Mouse (Mus musculus) limb, embryonic 10.5 days (tissue): ENCODE results near the gene Zbtb4. TPM values are rescaled to one million over a fixed set of nuclear protein-coding genes. Genes with fewer than 3 reads are reported as not detected.

Experiments used
- DNase-seq: peaks from one replicate; pipeline ENCODE4 v3.0.0-alpha.2; 2017; ENCODE audit warnings: low spot score
- H3K27ac ChIP-seq: fragments of 300-500 bp; sonication (generic); 2 replicates; pipeline ENCODE4 v1.5.1; 2016; ENCODE audit warnings: mild to moderate bottlenecking
- H3K27me3 ChIP-seq: fragments of 300-500 bp; sonication (generic); 2 replicates; pipeline ENCODE4 v1.6.1; 2016; ENCODE audit warnings: low read depth, mild to moderate bottlenecking; ENCODE audit not compliant: poor library complexity, severe bottlenecking
- H3K36me3 ChIP-seq: fragments of 300-500 bp; sonication (generic); 2 replicates; pipeline ENCODE4 v1.6.1; 2016; ENCODE audit warnings: mild to moderate bottlenecking, moderate library complexity
- H3K4me1 ChIP-seq: fragments of 300-500 bp; sonication (generic); 2 replicates; pipeline ENCODE4 v1.6.1; 2016
- H3K4me3 ChIP-seq: fragments of 300-500 bp; sonication (generic); 2 replicates; pipeline ENCODE4 v1.5.1; 2016; ENCODE audit warnings: mild to moderate bottlenecking, moderate library complexity
- H3K9me3 ChIP-seq: fragments of 300-500 bp; sonication (generic); replicated peaks from 2 replicates; pipeline ENCODE4 v1.6.1; 2016; ENCODE audit warnings: mild to moderate bottlenecking
- WGBS: fragments of 180-500 bp; shearing (Covaris S2); methylation state at CpG from one replicate; pipeline ENCODE4 v1.1.7; 2016; 5-methylcytosine and 5-hydroxymethylcytosine counted together
- polyA plus RNA-seq: library from polyadenylated mRNA; unstranded; fragments of >200 nt; fragmentation: Nextera tagmentation; extraction: Ambion mirVana; gene quantifications from 2 replicates; pipeline ENCODE4 v1.2.1, GENCODE M21; 2016

Gene Zbtb4
- polyA plus RNA-seq, 1 experiment from 2014 or later, result 0.59 TPM

DNA sequence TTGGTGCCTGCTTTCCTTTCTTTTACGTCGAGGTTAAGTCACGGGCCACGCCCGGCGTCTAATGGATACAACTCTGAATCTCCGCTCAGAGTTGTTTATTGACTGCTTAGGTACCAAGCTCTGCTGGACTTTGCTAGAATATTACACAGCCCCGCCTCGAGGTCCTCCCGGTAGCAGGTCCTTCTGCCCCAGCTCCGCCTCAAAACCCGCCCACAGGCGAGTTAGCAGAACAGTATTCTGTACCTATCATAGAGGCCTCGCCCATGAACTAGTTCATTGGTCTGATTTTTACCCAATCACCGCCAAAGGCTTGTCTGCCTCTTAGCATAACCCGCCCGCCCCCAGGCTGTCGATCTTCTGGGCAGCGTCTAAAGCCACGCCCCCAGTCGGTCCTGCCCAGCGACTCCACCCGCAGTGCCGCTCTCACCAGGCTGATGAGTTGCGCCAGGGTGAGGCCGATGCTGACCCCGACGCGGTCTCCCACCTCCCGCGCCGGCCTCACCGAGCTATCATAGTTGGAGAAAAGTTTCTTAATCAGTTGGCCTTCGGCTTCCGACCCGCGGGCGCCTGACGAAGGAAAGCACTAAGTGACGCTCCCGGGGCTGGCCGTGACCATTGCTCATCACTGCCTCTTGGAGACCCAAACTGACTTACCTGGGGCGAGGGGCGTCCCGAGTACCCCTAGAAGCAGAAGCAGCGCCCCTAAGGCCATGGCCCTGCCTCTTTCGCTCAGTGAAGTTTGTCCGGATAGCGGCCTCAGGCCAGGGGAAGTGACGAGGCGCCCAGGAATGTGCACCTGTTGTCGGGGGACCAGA lies 29.7 kb downstream of the Zbtb4 start, which contains the start of gene Chrnb1:
Gene Chrnb1, minus strand, starts transcription at position 776 of the 815 bp plus-strand sequence.
- H3K36me3 ChIP-seq, result no peaks in the 10 kb centered on the region
- H3K27ac ChIP-seq, result peak within 1 kb of the TSS; percentile 72
- peaks cover 28% of the 10 kb centered on the region for H3K4me1 ChIP-seq
- DNase-seq, result peak; percentile 88
- peak within 1 kb of the TSS; percentile 59 for H3K4me3 ChIP-seq
- no peaks in the 10 kb centered on the region for H3K9me3 ChIP-seq
- H3K27me3 ChIP-seq, result peaks cover 82% of the 10 kb centered on the region
- 2% methylated on average over 52 of the region's 52 CpGs for WGBS

DNA sequence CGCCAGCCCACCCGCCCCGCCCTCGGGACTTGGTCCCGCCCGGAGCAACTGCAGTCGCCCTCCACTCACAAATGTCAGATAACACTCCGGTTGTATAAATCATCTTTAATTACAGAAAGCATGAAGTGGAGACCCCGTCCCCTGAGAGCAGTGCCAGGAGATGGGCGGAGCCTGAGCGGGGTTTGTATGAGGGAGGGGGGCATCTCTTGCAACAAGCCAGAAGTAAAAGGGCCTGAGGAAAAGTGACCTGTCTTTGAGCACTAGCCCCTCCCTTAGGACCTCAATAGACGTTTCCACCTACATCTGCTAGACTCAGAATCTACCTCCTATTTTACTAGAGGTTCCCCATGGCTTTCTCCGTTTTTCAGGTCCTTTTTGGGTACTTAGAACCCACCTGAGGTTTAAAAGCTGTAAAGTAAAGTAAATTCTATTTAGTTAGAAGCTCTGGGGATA lies 30.3 kb downstream of the Zbtb4 start:
- Histone ChIP-seq H3K27ac (no peak overlapping the region), H3K9me3 (no peaks in the 10 kb centered on the region), H3K36me3 (no peaks in the 10 kb centered on the region), H3K27me3 (peaks cover 88% of the 10 kb centered on the region), H3K4me3 (peak overlapping the region; percentile 59), H3K4me1 (peaks cover 35% of the 10 kb centered on the region)
- DNase-seq, result no peak
- WGBS, result 2% methylated on average over 13 of the region's 13 CpGs

DNA sequence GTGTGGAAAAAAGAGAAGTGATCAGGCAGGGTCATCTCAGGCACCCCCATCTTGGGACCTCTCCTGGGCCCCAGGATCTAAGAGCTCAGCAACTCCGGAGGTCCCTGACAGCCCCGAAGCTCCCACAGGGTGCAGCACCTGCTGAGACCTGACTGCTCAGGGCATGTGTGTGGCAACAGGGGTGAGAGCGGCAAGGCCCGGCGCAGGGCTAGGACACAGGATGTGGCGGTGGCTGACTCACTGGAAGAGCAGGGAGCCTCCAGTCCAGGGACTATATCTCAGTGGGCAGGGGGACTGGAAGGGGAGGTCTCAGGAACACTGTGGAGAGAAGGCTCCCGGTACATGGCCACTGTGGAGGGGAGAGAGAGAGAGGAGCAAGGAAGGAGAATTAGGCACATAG lies 32.2 kb downstream of the Zbtb4 start:
- peaks cover 51% of the 10 kb centered on the region for H3K4me1 ChIP-seq
- no peak for DNase-seq
- no peaks in the 10 kb centered on the region for H3K36me3 ChIP-seq
- no peak overlapping the region for H3K27ac ChIP-seq
- H3K27me3 ChIP-seq, result peaks cover 100% of the 10 kb centered on the region
- H3K9me3 ChIP-seq, result no peaks in the 10 kb centered on the region
- 78% methylated on average over 7 of the region's 7 CpGs for WGBS
- H3K4me3 ChIP-seq, result no peak overlapping the region

DNA sequence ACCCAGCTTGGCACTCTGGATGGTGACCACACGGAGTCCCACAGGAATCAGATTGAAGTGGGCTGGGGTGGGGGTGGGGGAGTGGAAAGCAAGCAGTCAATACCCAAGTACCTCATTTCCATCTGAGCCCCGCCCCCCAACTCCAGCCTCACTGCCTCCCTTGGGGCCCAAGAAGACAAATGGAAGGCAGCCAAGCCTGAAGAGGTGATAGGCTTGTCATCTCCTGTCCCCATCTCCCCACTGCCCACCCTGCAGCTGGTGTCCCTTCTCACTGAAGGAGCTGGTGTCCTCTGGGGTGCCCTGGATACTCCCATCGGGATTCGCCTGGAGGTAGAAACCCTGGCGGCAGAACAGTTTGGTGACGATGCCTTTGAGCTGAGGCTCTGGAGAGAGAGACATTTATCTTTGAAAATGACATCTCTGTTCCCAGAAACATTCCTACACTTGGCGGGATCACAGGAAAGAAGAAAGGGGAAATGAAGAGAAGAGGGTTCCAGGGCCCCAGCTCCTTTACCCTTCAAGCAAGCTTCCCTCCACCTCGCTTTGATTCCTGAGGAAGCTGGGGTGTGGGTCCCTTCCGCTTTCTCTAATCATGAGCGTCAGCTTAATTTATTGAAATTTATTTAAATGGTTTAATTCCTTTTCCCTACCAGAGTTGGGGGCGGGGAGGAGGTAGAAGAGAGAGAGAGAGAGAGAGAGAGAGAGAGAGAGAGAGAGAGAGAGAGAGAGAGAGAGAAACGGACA lies 33.9 kb downstream of the Zbtb4 start:
- no peak for DNase-seq
- Histone ChIP-seq H3K4me3 (peak overlapping the region; percentile 62), H3K27ac (no peak overlapping the region; the same call in 1 of the 2 replicates), H3K27me3 (peaks cover 100% of the 10 kb centered on the region), H3K4me1 (peaks cover 68% of the 10 kb centered on the region), H3K36me3 (no peaks in the 10 kb centered on the region), H3K9me3 (no peaks in the 10 kb centered on the region)
- 24% methylated on average over 12 of the region's 12 CpGs for WGBS

DNA sequence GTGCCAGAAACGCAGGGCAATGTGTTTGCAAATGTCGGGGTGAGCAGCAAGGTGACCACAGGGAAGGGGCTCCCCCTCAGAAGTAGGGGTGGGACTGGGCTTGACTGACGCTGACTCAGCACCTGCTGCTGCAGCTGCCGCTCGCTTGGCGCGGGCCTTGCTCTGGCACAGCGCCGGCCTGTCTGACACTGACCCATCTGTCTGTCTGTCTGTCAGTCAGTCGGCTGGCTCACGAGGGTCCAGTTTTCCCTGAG lies 34.4 kb downstream of the Zbtb4 start:
- no peak for DNase-seq
- Histone ChIP-seq H3K4me3 (peak overlapping the region; percentile 62), H3K27ac (peak overlapping the region; percentile 83), H3K4me1 (peaks cover 73% of the 10 kb centered on the region), H3K27me3 (peaks cover 100% of the 10 kb centered on the region), H3K9me3 (no peaks in the 10 kb centered on the region), H3K36me3 (no peaks in the 10 kb centered on the region)
- WGBS, result 2% methylated on average over 11 of the region's 11 CpGs

DNA sequence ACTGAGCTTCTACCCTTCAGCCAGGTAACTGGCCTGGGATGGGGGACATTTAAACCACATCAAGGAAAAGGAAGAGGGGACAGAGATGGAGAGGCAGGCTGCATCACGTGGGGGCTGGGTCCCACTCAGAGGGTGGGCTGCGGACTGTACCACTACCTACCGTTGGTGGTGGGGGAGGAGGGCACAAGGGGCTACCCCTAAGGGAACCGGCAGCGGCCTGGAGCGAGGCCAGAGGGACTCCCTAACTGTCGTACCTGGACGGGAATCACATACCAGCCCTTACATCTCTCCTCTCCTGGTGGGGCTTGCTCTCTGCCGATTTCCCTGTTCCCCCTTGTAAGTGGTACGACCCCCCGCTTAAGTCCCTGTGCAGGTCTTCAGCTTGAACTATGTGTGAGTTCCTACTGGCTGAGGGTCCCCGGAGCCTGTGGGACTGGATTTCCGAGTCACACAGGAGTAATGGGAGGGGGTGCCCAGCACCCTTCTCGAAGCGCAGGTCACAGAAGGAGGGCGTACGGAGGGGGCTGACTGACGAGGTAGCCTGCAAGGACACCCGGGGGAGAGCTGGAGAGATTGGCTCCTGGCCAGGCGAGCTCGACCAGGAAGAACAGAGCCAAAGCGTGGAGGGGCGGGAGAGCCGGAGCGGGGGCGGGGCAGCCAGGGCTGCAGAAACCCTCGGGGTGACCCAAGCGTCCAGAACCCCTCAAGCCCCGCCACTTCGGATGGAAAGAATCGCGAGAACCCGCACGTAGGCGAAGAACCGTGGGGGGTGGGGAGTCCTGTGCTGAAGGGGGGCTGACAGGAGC lies 34.9 kb downstream of the Zbtb4 start:
- Histone ChIP-seq H3K27me3 (peaks cover 100% of the 10 kb centered on the region), H3K4me3 (peak overlapping the region; percentile 62), H3K27ac (peak overlapping the region; percentile 83), H3K9me3 (no peaks in the 10 kb centered on the region), H3K36me3 (no peaks in the 10 kb centered on the region), H3K4me1 (peaks cover 70% of the 10 kb centered on the region)
- WGBS, result under 1% methylated on average over 36 of the region's 36 CpGs
- peak; percentile 85 for DNase-seq

DNA sequence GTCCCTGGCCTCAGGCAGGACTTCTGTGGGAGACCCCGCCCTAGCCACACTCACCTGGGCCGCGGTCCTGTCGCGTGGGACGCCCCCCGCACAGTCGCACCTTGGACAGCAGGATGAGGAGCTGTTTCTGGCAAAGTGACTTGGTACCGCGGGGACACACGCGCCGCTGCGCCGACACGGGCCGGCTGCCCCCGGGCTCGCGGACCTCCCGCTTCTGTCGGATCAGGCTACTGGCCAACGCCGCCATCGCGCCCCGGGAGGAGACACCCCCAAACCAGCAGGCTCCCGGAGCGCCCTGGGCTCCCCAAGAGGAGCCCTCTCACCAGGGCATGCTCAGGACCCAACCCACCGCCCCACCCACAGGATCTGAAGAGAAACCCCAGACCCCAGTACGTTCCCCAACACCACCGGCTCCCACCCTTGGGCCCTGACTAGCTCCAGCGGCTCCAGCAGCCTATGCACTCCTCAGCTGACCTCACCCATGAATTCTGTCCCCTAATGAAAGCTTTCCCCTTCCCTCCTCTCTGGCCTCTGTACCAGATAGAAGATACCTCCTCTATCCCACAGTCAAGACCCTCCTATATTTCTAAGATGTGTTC lies 35.8 kb downstream of the Zbtb4 start, which contains the start of gene Fgf11:
Gene Fgf11, minus strand, starts transcription at position 479 of the 599 bp plus-strand sequence.
- H3K4me3 ChIP-seq, result peak within 1 kb of the TSS; percentile 62
- DNase-seq, result peak; percentile 50
- no peaks in the 10 kb centered on the region for H3K36me3 ChIP-seq
- H3K9me3 ChIP-seq, result no peaks in the 10 kb centered on the region
- H3K27me3 ChIP-seq, result peaks cover 100% of the 10 kb centered on the region
- 2% methylated on average over 33 of the region's 33 CpGs for WGBS
- H3K27ac ChIP-seq, result peak within 1 kb of the TSS; percentile 83
- peaks cover 62% of the 10 kb centered on the region for H3K4me1 ChIP-seq

DNA sequence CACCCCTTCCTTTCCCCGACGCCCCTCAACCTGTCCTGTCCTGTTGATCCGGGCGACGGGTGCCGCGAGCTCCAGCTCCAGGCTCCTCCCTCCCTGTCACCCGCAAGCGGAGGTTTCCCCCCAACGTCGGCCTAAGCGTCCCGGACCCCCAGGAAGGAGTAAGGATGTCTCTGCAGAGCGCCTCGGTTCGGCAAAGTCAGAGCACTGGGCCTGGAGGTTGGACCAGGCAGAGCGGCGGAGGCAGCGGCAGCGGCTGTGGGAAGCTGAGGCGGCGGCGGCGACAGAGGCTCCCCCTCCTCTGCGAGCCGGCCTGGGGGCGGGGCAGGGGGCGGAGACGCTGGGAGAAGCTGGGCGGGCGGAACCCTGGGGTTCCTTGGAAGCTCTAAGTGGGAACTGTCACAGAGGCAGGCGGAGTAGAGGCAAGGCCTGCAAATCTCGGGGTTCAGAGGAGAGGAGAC lies 37.0 kb downstream of the Zbtb4 start:
- Histone ChIP-seq H3K9me3 (no peaks in the 10 kb centered on the region), H3K27me3 (peaks cover 100% of the 10 kb centered on the region), H3K4me3 (peak overlapping the region; percentile 62), H3K4me1 (peaks cover 62% of the 10 kb centered on the region), H3K27ac (peak overlapping the region; percentile 66), H3K36me3 (no peaks in the 10 kb centered on the region)
- DNase-seq, result peak; percentile 86
- WGBS, result under 1% methylated on average over 33 of the region's 33 CpGs

DNA sequence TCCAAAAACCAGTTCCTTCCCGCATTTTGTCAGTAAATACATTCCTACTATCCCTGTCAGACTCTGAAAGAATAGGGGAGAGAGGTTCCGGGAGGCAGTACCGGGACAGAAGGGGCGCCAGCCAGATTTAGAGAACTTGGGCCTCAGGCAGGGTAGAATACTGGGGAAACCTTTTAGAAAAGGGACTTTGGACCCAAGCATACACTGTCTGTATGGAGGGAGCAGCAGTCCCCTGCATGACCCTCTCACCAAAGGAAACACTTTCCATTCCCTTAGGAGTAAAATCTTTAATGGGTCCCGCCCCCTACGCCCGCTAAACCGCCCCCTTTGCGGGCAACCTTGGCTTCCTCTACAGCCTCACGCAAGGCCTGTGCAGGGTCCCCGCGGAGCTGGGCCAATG lies 37.6 kb downstream of the Zbtb4 start:
- no peaks in the 10 kb centered on the region for H3K9me3 ChIP-seq
- peaks cover 62% of the 10 kb centered on the region for H3K4me1 ChIP-seq
- H3K36me3 ChIP-seq, result no peaks in the 10 kb centered on the region
- H3K4me3 ChIP-seq, result peak overlapping the region; percentile 62
- DNase-seq, result no peak
- peak overlapping the region; percentile 57 for H3K27ac ChIP-seq
- peaks cover 98% of the 10 kb centered on the region for H3K27me3 ChIP-seq
- 3% methylated on average over 12 of the region's 12 CpGs for WGBS

DNA sequence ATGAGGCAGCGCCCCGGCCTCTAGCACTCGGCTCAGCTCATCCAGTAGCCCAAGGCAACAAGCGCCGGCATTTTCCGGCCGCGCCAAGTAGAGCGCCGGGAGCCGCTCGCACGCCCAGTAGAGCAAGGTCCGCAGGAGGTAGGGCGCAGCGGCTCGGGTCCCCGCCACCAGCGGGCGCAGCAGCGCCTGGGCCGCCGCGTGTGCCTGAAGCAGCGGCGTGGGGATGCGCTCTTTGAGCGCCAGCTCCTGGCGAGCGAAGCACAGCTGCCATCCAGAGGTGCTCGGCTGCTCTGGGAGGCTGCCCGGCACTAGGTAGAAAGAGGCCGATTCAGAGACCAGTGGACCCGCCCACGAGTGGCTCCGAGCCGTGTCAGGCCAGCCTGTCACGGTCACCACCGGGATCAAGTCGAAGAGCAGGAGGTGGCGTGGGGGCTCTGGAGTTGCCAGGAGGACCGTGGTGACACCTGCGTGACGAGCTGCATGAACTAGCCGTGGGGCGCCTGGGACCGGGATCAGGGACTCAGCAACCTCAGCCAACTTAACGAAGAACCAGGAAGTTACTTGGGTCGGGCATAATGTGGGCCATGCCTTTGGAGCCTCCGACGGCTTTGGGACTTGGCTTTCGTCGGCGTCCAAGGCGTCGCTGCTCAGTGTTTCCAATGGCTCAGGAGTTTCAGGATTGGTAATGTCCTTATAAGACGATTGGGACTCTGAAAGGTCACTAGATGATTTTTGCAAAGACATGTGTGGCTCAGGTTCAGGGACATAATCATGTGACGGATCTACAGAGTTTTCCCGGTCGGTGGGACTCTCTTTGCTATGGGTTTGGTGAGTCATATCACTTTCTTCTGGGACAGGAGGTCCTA lies 38.3 kb downstream of the Zbtb4 start:
- peak overlapping the region; percentile 57 for H3K27ac ChIP-seq
- DNase-seq, result peak; percentile 78
- H3K36me3 ChIP-seq, result no peaks in the 10 kb centered on the region
- H3K4me1 ChIP-seq, result peaks cover 60% of the 10 kb centered on the region
- H3K4me3 ChIP-seq, result peak overlapping the region; percentile 62
- WGBS, result 1% methylated on average over 60 of the region's 60 CpGs
- no peaks in the 10 kb centered on the region for H3K9me3 ChIP-seq
- peaks cover 91% of the 10 kb centered on the region for H3K27me3 ChIP-seq

DNA sequence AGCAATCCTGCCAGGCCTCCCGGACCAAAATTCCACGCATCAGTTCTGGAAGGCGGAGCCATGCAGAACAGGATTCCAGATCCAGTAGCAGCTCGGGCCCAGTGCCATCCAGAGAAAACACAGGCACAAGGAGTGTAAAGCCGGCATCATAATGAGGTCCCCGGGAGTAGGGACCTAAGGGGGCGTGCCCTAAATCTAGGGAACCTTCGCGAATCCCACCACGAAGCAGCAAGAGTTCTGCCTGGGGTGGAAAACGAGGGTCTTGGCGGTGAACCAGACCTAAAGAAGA lies 38.9 kb downstream of the Zbtb4 start:
- 5% methylated on average over 12 of the region's 12 CpGs for WGBS

More for the DNA sequence above, 38.9 kb downstream of the Zbtb4 start:
- Histone ChIP-seq H3K9me3 (no peaks in the 10 kb centered on the region), H3K27me3 (peaks cover 86% of the 10 kb centered on the region), H3K4me1 (peaks cover 54% of the 10 kb centered on the region), H3K36me3 (no peaks in the 10 kb centered on the region), H3K4me3 (peak overlapping the region; percentile 62), H3K27ac (no peak overlapping the region)
- DNase-seq, result peak; percentile 43
